Mouse (Mus musculus) forebrain, embryonic 10.5 days (tissue): Measurements from ENCODE around the gene Wfdc18. TPM values are rescaled to one million over a fixed set of nuclear protein-coding genes. Genes with fewer than 3 reads are reported as not detected.

ENCODE experiments used
- DNase-seq: peaks from one replicate; pipeline ENCODE4 v3.0.0-alpha.2; 2017; ENCODE audit warnings: low spot score; ENCODE audit errors: extremely low spot score
- H3K27ac ChIP-seq: fragments of 300-500 bp; sonication (generic); 2 replicates; pipeline ENCODE4 v1.5.1; 2016; ENCODE audit warnings: mild to moderate bottlenecking
- H3K27me3 ChIP-seq: fragments of 300-500 bp; sonication (generic); 2 replicates; pipeline ENCODE4 v1.6.1; 2016; ENCODE audit warnings: mild to moderate bottlenecking; ENCODE audit not compliant: poor library complexity, severe bottlenecking
- H3K36me3 ChIP-seq: fragments of 300-500 bp; sonication (generic); replicated peaks from 2 replicates; pipeline ENCODE4 v1.6.1; 2016; ENCODE audit warnings: mild to moderate bottlenecking, moderate library complexity
- H3K4me1 ChIP-seq: fragments of 300-500 bp; sonication (generic); 2 replicates; pipeline ENCODE4 v1.6.1; 2016
- H3K4me3 ChIP-seq: fragments of 300-500 bp; sonication (generic); 2 replicates; pipeline ENCODE4 v1.5.1; 2016; ENCODE audit warnings: mild to moderate bottlenecking, moderate library complexity
- H3K9me3 ChIP-seq: fragments of 300-500 bp; sonication (generic); 2 replicates; pipeline ENCODE4 v1.6.1; 2016; ENCODE audit warnings: mild to moderate bottlenecking, moderate library complexity
- WGBS: fragments of 180-500 bp; shearing (Covaris S2); methylation state at CpG from one replicate; pipeline ENCODE4 v1.1.7; 2016; 5-methylcytosine and 5-hydroxymethylcytosine counted together
- polyA plus RNA-seq: library from polyadenylated mRNA; unstranded; fragments of >200 nt; fragmentation: Nextera tagmentation; extraction: Ambion mirVana; gene quantifications from 2 replicates; pipeline ENCODE4 v1.2.1, GENCODE M21; 2016

Wfdc18 gene
- polyA plus RNA-seq, 1 experiment from 2014 or later: not detected

GRCm38 (mm10) chr11:83746681-83747080 is 37.9 kb downstream of the Wfdc18 start, which contains the start of gene Wfdc21:
Gene Wfdc21, plus strand, starts transcription at chr11:83746940.
- no peak for DNase-seq
- Histone ChIP-seq H3K9me3 (no peaks in the 10 kb centered on the region), H3K27ac (no peak within 1 kb of the TSS), H3K4me1 (no peaks in the 10 kb centered on the region), H3K4me3 (no peak within 1 kb of the TSS), H3K27me3 (peaks cover 36% of the 10 kb centered on the region; the same call in 1 of the 2 replicates), H3K36me3 (no peaks in the 10 kb centered on the region)
- 83% methylated on average over 5 of the region's 5 CpGs for WGBS

- Histone ChIP-seq H3K27ac (no peak overlapping the region), H3K27me3 (peaks cover 46% of the 10 kb centered on the region), H3K4me1 (no peaks in the 10 kb centered on the region), H3K36me3 (no peaks in the 10 kb centered on the region), H3K9me3 (no peaks in the 10 kb centered on the region), H3K4me3 (no peak overlapping the region)
- 75% methylated on average over 6 of the region's 6 CpGs for WGBS
- DNase-seq: no peak
Observed at GRCm38 (mm10) chr11:83747376-83748265, 38.8 kb downstream of the Wfdc18 start.

- H3K4me1 ChIP-seq: peaks cover 17% of the 10 kb centered on the region
- under 1% methylated on average over 47 of the region's 47 CpGs for whole genome bisulfite sequencing
Observed at GRCm38 (mm10) chr11:83753581-83754181, 44.9 kb downstream of the Wfdc18 start, which contains the start of gene Heatr6. Gene Heatr6, plus strand, starts transcription at chr11:83753696.

GRCm38 (mm10) chr11:83754227-83754626 is 45.4 kb downstream of the Wfdc18 start:
- no peaks in the 10 kb centered on the region for H3K9me3 ChIP-seq
- WGBS: 6% methylated on average over 8 of the region's 8 CpGs
- H3K36me3 ChIP-seq: peaks cover 37% of the 10 kb centered on the region
- DNase-seq: no peak
- peak overlapping the region; percentile 96 for H3K27ac ChIP-seq
- peaks cover 17% of the 10 kb centered on the region for H3K4me1 ChIP-seq
- peaks cover 16% of the 10 kb centered on the region for H3K27me3 ChIP-seq
- H3K4me3 ChIP-seq: peak overlapping the region; percentile 91

More at GRCm38 (mm10) chr11:83753581-83754181, 44.9 kb downstream of the Wfdc18 start, which contains the start of gene Heatr6:
- no peaks in the 10 kb centered on the region for H3K9me3 ChIP-seq
- H3K27ac ChIP-seq: peak within 1 kb of the TSS; percentile 96
- DNase-seq: peak; percentile 90
- H3K36me3 ChIP-seq: peaks cover 32% of the 10 kb centered on the region
- peaks cover 20% of the 10 kb centered on the region for H3K27me3 ChIP-seq
- H3K4me3 ChIP-seq: peak within 1 kb of the TSS; percentile 91

Other genes starting within 250 kb of the Wfdc18 start
- gene Mmp28, start 245.9 kb upstream of the Wfdc18 start, polyA plus RNA-seq: 0.70 and 1.1 TPM in 2 replicates
- gene Taf15, start 235.9 kb upstream of the Wfdc18 start, polyA plus RNA-seq: 14.2 and 14.6 TPM in 2 replicates
- not detected in 2 replicates for gene Heatr9, start 186.8 kb upstream of the Wfdc18 start, polyA plus RNA-seq
- 0.22 TPM in 1 of 2 replicates, not detected in the other for gene Ccl5, start 178.5 kb upstream of the Wfdc18 start, polyA plus RNA-seq
- gene Ccl9, start 130.4 kb upstream of the Wfdc18 start, polyA plus RNA-seq: 0.55 and 1.4 TPM in 2 replicates
- gene Ccl6, start 115.9 kb upstream of the Wfdc18 start, polyA plus RNA-seq: 2.1 and 2.2 TPM in 2 replicates
- gene Rpl9-ps1, start 63.4 kb upstream of the Wfdc18 start, polyA plus RNA-seq: not detected in 2 replicates
- 0.36 and 0.83 TPM in 2 replicates for gene Ccl3, start 59.7 kb upstream of the Wfdc18 start, polyA plus RNA-seq
- gene Ccl4, start 46.4 kb upstream of the Wfdc18 start, polyA plus RNA-seq: 0.42 and 0.46 TPM in 2 replicates
- gene Wfdc17, start 5.0 kb upstream of the Wfdc18 start, polyA plus RNA-seq: 0.32 TPM in 1 of 2 replicates, not detected in the other
- gene Wfdc21, start 37.9 kb downstream of the Wfdc18 start, polyA plus RNA-seq: not detected in 2 replicates
- gene Heatr6, start 44.7 kb downstream of the Wfdc18 start, polyA plus RNA-seq: 27.9 and 28.4 TPM in 2 replicates
- not detected in 2 replicates for gene Hnf1b, start 141.0 kb downstream of the Wfdc18 start, polyA plus RNA-seq
- 47.4 and 50.3 TPM in 2 replicates for gene Ddx52, start 233.0 kb downstream of the Wfdc18 start, polyA plus RNA-seq